Mouse (Mus musculus) adrenal gland, postnatal 14 days (tissue): ENCODE results near the gene Klhl3. TPM values are rescaled to one million over a fixed set of nuclear protein-coding genes. Genes with fewer than 3 reads are reported as not detected.

Experiments used
- DNase-seq: peaks from one replicate; pipeline ENCODE4 v3.0.0; 2021; ENCODE audit warnings: mixed read lengths
- total RNA-seq: library from RNA; stranded (reverse); gene quantifications from 2 replicates; pipeline ENCODE4 v1.2.3, GENCODE M21; 2021

Klhl3 gene
- total RNA-seq, 1 experiment from 2014 or later: 2.4 TPM

- peak; percentile 66 for DNase-seq
Observed at GRCm38 (mm10) chr13:58066496-58067389, 46.6 kb downstream of the Klhl3 start.

GRCm38 (mm10) chr13:58066081-58066495 lies 47.3 kb downstream of the Klhl3 start:
- DNase-seq: peak; percentile 69

DNA sequence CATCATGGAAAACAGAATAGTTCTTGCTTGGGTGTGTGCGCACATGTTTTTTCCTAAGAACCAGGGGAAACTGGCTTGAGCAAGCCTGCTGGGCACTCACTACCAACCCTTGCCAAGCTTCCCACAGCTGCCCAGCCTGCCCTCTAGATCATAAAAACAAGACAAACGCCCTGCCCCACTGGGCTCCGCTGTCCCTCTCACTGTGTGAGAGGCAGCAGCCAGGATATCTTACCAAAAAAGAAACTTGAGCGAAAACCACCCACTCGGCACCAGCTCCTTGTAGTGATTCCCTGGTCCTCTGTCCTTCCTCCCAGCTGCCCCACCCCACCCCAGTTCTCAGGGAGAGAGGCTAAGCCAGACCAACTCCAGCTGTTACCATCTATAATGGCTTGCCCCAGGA lies 48.1 kb downstream of the Klhl3 start:
- DNase-seq: peak; percentile 54

DNA sequence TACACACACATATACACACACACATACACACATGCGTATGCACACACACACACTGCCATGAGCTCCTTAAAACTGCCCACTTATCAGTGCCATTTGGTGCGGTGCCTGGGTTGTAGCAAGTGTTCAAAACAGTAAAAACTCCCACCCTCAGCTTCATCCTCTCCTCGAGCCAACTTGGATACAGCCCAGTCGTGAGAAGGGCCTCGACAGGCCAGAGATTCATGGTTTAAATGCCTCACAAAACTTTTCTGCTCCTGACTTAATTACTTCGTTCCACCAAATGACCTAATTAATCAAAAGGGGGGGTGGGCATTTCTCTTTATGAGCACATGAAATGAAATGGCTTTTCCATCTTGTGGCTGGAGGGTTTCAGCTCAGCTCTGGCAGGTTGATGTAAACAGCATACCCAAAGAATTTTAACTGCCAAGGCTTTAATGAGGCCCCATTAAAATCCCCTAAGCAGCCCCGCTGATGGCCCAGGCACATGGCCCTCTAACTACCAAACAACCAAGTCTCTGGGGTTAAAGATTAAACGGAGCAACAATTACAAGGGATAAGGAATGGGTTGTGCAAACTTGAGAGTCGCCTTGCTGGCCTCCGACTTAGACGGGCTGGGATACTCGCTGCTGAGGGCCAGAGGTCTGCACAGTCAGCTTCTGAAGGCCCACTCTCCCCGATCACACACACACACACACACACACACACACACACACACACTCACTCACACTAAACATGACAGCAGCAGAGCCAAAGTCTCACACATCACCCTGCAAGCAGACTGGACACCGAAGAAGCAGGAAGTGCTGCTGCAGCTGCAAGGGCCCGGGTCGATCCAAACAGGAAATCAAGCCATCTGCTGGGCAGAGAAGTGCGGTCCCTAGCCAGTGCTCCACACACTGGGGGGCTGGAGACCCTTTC lies 55.2 kb downstream of the Klhl3 start:
- DNase-seq: peak; percentile 50

DNA sequence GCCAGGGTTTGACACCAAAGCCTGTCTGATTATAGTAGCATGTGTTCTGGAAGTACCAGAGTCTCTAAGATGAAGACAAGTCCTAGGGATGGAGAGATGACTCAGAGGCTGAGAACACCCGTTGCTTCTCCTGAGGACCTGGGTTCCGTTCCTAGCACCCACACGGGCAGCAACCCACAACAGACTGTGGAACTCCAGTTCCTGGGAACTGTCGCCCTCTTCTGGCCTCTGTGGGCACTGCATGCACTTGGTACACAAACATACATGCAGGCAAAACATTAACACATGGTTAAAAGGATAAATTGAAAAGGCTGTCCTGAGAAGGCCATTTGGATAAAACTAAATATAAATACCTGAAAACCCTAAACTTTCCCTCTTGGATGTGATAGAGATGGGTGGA lies 56.8 kb downstream of the Klhl3 start:
- DNase-seq: no peak

DNA sequence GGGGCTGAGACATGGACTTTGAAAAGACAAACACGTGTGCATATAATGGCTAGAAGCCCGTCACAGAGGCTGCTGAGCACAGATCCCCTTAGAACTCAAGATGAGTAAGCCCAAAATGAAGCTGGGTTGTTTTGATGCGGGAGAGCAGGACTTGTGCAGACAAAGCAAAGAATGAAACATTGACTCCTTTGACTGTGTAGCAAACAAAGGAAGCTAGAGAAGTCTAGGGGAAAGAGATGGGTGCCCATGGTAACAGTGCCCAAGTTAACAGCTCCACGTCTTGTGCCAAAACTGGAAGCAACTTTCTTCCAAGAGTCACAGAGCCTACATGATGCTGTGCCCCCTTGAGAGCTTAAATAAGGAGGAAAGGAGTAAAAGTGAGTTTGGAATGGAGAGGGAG lies 59.8 kb downstream of the Klhl3 start:
- no peak for DNase-seq

- DNase-seq: no peak
Observed at GRCm38 (mm10) chr13:58051654-58052053, 61.7 kb downstream of the Klhl3 start.

GRCm38 (mm10) chr13:58051251-58051650 lies 62.1 kb downstream of the Klhl3 start:
- no peak for DNase-seq

- DNase-seq: no peak
Observed at GRCm38 (mm10) chr13:58049121-58049520, 64.3 kb downstream of the Klhl3 start.

DNA sequence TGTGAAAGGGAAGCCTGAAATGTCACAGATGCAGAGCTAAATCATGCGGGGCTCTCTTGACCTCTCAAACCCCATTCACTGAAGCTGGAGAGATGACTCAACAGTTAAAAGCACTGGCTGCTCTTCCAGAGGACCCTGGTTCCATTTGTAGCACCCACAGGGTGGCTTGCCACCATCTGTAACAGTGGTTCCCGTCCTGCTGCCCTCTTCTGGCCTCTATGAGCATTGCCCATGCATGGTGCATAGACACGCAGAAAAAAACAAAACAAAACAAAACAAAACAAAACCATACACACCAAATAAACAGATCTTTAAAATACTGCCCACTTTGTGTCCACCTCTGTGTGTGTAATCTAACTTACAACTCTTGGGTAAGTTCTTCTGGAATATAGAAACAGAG lies 65.3 kb downstream of the Klhl3 start:
- no peak for DNase-seq

GRCm38 (mm10) chr13:58046178-58046577 lies 67.2 kb downstream of the Klhl3 start:
- no peak for DNase-seq

- no peak for DNase-seq
Observed at GRCm38 (mm10) chr13:58045278-58045677, 68.1 kb downstream of the Klhl3 start.

DNA sequence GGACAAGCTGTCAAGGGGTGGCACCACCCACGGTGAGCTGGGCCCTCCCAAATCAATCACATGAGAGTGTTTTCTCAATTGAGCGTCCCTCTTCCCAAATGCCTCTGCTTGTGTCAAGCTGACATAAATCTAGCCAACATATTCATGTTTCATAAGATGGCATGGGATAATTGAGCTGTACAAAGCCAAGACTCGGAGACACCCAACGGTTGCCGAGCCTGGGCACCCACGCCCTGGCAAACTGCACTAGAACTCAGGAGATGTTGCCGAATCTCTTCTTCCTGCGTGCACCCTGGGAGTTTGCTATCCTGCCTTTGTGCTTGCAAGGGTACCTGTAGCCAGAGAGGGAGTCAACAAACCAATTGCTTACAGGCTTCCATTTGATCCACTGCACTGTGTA lies 70.1 kb downstream of the Klhl3 start:
- no peak for DNase-seq

DNA sequence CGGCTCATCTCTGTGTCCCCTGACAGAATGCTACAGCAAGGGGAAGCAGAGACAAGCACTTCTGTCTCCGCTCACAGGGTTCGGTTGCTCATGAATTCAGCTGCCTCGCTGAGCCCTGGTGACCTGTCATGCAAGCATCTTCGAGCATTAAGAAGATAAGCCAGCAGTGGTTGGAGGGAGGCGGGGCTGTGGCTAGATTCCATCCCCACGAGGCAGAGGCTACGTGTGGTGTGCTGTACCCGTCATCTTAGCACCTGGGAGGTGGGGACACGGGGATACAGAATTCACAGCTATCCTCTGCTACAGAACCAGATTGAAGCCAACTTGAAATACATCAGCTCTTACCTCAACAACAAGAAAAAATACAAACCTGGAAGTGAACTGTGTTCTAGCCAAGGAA lies 73.3 kb downstream of the Klhl3 start:
- no peak for DNase-seq

DNA sequence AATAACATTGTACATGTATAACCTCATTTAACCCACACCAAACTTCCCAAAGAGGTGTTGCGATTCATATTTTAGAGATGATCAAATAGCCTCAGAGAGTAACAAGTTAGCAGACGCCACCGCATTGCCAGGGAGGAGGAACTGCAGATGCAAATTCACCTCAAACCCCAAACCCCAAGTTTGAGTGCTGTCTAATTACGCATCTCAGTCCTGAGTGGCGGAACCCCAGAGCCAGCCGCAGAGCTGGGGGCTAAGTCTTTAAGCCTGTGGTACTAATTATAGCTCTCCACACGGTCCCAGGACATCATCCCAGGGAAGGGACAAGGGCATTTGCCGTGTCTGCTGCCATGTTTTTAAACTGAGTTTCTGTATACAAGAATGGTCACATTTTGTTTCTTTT lies 75.9 kb downstream of the Klhl3 start:
- no peak for DNase-seq

- peak; percentile 76 for DNase-seq
Observed at GRCm38 (mm10) chr13:58035470-58036156, 77.8 kb downstream of the Klhl3 start.

DNA sequence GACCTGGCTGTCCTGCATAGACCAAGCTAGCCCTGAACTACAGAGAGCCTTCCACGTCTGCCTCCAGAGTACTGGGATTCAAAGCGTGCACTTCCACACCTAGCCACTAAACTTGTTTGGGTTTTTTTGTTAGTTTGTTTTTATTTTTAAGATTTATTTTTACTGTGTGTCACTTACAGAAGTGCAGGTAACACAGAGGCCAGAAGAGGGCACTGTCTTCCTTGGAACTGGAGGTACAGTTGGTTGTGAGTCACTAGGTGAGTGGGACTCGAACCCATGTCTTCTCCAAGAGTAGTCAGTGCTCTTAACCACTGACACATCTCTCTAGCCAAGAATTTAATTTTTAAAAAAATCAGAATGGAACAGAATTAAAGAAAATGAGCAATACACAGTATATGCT lies 78.4 kb downstream of the Klhl3 start:
- no peak for DNase-seq

DNA sequence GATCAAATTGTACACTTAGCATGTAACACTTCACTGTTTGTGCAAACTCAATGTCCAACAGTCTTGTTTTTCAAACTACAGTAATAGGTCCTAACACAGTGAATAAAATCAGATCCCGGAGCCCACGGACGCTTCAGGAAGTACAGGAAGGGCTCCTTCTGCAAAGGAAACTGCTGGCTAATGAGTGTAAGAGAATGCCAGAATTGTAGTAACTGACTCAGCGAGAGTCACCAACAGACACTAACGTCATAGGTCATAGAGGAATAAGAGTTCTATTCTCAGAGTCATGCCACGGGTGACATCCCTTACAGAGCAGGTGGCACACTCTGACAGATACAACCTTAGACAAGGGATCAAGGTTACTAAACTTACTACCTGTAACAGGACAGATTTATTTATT lies 78.9 kb downstream of the Klhl3 start:
- DNase-seq: no peak

- peak; percentile 85 for DNase-seq
Observed at GRCm38 (mm10) chr13:58031755-58032154, 81.6 kb downstream of the Klhl3 start.

- no peak for DNase-seq
Observed at GRCm38 (mm10) chr13:58027115-58027514, 86.3 kb downstream of the Klhl3 start.

GRCm38 (mm10) chr13:58025701-58026414 lies 87.5 kb downstream of the Klhl3 start:
- no peak for DNase-seq
